Mouse (Mus musculus) liver, adult 2 months (tissue): ENCODE measurements at regions not wholly inside any gene's neighbourhood (a gene's known extent, or its start where the extent isn't known, plus 50 kb on each side); places are given as distances from the start of the nearest gene placed in this dataset.

Experiments used
- CTCF ChIP-seq: fragments of 200-500 bp; IDR thresholded peaks from 2 replicates; pipeline ENCODE4 v1.5.1; 2011; ENCODE audit warnings: low read depth, low read length, control low read depth
- POLR2A ChIP-seq: fragments of 200-500 bp; IDR thresholded peaks from 2 replicates; pipeline ENCODE4 v1.6.1; 2011; ENCODE audit warnings: low read length, control low read depth; ENCODE audit not compliant: insufficient read depth; ENCODE audit errors: extremely low read depth

DNA sequence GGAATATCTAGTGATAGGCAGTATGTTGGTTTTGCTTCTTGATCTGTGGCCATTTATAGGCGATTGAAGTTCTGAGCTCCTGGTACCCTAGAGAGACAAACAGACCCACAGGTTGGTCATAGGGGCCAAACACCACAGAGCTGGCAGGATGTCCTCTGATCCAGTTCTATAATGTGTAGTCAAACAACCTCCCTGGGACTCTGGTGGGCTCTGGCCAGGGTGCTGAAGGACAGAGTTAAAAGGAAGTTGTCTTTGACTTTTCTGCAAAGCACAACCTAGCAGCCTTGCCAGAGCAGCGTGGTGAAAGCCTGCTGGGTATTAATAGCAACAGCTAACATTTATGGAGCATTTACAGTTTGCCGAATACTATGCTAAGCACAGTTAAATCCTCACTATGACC lies 337.1 kb downstream of the Fut8 start:
- no peak for TF ChIP-seq CTCF
- TF ChIP-seq POLR2A: no peak
